Mouse (Mus musculus): ENCODE measurements around the gene Elp6.

DNA sequence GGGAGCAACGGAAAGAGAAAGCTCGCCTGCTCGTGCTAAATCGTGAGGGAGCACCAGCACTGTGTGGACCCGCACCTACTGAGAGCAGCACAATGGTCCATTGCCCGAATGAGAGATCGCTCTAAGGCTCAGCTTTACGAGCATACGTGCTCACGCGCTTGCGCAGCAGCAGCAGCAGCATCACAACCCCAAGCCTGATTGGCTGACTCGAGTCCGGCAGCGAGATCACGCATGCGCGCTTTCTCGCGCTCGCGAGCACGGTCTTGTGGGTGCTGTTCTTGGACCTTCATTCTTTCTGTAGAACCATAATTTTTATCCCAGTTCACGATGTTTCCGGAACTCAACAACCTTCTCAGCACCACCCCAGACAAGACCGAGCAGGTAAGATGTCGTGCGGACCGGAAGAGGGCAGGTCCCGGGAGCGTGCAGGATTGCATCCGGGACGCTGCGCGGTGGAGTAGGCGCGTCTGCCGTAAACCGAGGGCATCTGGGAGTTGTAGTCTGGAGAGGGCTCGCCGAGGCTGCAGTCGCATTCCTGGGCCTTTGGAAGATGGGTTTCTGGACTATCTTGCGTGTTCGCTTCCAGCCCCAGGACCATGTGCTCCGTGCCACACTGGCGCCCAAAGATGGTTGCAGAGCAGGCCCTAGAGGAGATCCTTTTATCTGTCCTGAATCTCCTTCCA is at the start of gene Elp6:
- TF ChIP-seq POLR2A (IDR thresholded peaks at IDR 0.05; ENCODE audit: control insufficient read depth, extremely low read depth, insufficient read depth, low read length, poor library complexity) (peak; percentile 71; the same call in 1 of the 2 replicates), CTCF (IDR thresholded peaks at IDR 0.05; ENCODE audit: borderline replicate concordance, control insufficient read depth, extremely low read depth, insufficient read depth, low read length, poor library complexity) (0 out of 2 replicates have a peak, but pooled peaks have one; percentile 33)
